Mouse (Mus musculus) spleen, adult 2 months (tissue): ENCODE data around the gene Dip2a.

Experiments used
- CTCF ChIP-seq: fragments of 200-500 bp; IDR thresholded peaks from 2 replicates; pipeline ENCODE4 v1.5.1; 2011; ENCODE audit warnings: mild to moderate bottlenecking, inconsistent platforms; ENCODE audit not compliant: insufficient read depth, insufficient read length, insufficient replicate concordance; ENCODE audit errors: extremely low read depth
- POLR2A ChIP-seq: fragments of 200-500 bp; IDR thresholded peaks from 2 replicates; pipeline ENCODE4 v1.6.1; 2011; ENCODE audit warnings: low read depth, low read length, inconsistent platforms

DNA sequence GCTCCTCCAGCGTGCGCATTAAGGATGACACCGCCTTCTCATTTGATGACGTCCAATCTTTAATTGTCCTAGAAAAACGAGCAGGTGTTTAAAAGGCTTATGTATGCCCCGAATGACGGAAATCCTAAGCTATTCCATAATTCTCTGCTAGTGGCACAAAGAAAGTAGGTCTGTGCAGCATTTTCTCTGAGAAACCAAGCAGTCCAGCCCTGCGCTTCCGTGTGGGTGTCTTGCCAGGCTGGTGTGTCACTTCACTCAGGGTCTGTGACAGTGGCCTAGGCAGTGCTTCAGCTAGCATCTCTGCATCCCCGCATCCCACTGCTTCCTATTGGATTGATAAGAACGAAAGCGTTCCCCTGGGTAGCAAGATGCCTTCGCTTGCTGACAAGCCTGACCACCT is 23.7 kb upstream of the Dip2a start:
- TF ChIP-seq CTCF (no peak), POLR2A (no peak)
